Mouse (Mus musculus) Patski (cell line): ENCODE results near the gene Dcdc2c. TPM values are rescaled to one million over a fixed set of nuclear protein-coding genes. Genes with fewer than 3 reads are reported as not detected.

Experiments used
- ATAC-seq: fragments of 100-300 bp; one replicate; pipeline ENCODE4 v1.8.0; 2021
- CTCF ChIA-PET: fragments of 350-600 bp; sonication (Branson Sonifier 250); formaldehyde crosslinking; loops from one replicate; lab custom pipeline; 2022; ENCODE audit warnings: inconsistent platforms; lab: Charles Lee
- POLR2A ChIA-PET: fragments of 350-600 bp; sonication (Branson Sonifier 250); formaldehyde crosslinking; loops from one replicate; lab custom pipeline; 2022; ENCODE audit warnings: antibody characterized with exemption, inconsistent platforms; lab: Charles Lee
- DNase-seq: peaks from one replicate; pipeline ENCODE4 v3.0.0-alpha.2; 2011; ENCODE audit warnings: low read depth, low spot score
- H3K27me3 ChIP-seq: fragments of 371-371 bp; one replicate; pipeline ENCODE4 v1.5.1; 2021
- CTCF ChIP-seq: fragments of 100-300 bp; IDR thresholded peaks from one replicate; pipeline ENCODE4 v1.5.1; 2021
- in situ Hi-C: fragments of 300-500 bp; cut with MboI; formaldehyde crosslinking; loops from 3 replicates; pipeline ENCODE4 v1.11.1; 2018; ENCODE audit warnings: low pct_unique_long_range_greater_than_20kb, mixed read lengths
- polyA plus RNA-seq: library from polyadenylated mRNA; unstranded; gene quantifications from one replicate; pipeline ENCODE4 v1.2.3, GENCODE M21; 2021

Gene Dcdc2c
- polyA plus RNA-seq, 1 experiment from 2014 or later: 0.06 TPM

DNA sequence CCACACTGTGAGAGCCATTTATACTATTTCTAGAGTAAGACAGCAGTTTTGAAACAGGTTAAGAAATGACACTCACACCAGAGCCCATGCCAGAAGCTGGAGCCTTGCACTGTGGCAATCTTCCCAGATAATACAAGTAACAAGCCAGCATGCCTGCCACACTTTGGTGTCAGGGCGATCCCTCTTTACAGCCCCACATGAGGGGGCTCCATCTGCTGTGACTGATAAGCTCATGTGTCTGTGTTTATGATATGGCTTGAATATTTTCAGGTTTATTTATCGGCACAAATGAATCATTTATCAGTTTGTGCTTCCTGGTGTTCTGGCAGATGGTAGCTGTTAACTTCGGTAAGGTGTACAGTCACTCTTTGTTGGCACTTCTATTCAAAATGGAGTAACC lies 25.9 kb upstream of the Dcdc2c start:
- POLR2A ChIA-PET: no interaction called here
- no peak for DNase-seq
- no peaks in the 10 kb centered on the region for H3K27me3 ChIP-seq
- ATAC-seq: no peak
- CTCF ChIA-PET: interaction anchor here (1.2 kb wide), 1 partner anchor 10 kb away, joined by 3 read pairs; no protein-coding TSS in a partner anchor
- no peak for TF ChIP-seq CTCF
- in situ Hi-C loops: loop anchor here (25.0 kb wide), 1 partner anchor 559 kb away; no protein-coding TSS in a partner anchor

DNA sequence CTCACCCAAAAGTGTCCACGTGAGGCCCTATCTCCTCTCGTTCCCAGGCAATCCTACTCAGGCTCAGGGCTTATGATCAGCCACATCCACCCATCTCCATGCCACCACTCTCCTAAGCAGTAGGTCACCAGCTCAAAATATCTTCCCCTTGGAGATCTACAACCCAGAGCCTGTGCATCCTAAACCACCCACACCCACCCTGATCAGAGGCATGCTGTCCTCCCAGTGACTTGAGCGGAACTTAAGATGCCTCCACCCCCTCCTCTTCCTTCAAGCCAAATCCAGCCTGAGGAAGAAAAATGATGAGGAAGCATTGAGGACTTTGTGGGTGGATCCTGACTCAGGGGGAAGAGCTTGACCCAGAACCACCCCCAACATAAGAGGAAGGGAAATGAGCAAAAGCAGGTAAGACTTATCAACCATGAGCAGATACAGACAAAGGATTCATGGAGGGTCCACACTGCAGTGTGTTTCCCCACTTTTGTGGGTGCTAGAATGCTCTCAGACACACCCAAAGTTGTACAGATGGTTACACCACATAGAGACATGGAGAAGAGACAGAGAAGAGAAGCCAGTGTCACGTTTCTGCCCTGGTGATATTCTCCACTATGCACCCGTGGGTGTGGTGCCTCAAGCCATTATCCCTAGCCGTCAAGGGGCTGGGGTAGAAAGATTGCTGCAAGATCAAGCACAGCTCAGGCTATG lies 23.3 kb upstream of the Dcdc2c start:
- no peak for ATAC-seq
- DNase-seq: no peak
- H3K27me3 ChIP-seq: no peaks in the 10 kb centered on the region
- in situ Hi-C loops: loop anchor here (25.0 kb wide), 1 partner anchor 562 kb away; no protein-coding TSS in a partner anchor
- CTCF ChIA-PET: no interaction called here
- no peak for TF ChIP-seq CTCF
- POLR2A ChIA-PET: no interaction called here

DNA sequence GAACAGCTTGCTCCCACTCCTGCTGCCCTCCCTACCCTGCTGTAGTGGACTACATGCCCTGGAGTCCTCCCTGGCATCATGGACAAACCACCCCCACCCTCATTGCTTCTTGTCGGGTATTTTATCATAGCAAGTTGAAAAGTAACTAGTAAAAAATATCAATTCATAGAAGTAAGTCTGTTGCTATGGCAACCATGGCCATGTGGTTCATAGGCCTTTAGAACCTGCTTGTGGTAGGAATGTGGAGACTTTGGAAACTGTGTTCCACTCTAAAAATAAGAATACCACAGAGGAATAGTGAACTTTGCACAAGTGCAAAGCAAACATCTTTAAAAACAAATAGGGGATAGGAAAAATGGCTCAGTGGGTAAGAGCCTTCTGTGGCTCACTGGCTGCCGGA lies 20.0 kb upstream of the Dcdc2c start:
- DNase-seq (no peak), ATAC-seq (no peak)
- ChIA-PET POLR2A (no interaction called here), CTCF (no interaction called here)
- TF ChIP-seq CTCF: no peak
- in situ Hi-C loops: no loop called here
- H3K27me3 ChIP-seq: peaks cover 3% of the 10 kb centered on the region

DNA sequence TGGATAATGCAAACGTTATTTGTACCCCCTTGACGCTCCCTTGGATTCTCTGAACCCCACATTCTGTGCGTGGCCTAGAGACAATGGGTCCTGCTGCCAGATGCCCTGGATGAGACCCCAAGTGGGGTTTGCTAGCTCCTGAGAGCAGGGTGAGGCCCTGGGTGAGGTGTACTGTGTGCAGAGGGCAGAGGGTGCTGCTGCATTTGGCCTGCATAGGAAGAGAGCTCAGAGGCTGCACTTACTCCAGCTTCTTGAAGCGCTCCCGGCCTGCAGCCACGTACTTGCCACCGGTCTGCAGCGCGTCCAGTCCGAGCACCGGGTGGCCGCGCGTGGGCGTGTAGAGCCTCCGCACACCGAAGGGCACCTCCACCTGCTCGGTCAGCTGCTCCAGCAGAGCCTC lies 424 bp downstream of the Dcdc2c start:
- ATAC-seq (no peak), DNase-seq (no peak)
- in situ Hi-C loops: no loop called here
- peaks cover 19% of the 10 kb centered on the region for H3K27me3 ChIP-seq
- ChIA-PET CTCF (no interaction called here), POLR2A (no interaction called here)
- TF ChIP-seq CTCF: no peak

DNA sequence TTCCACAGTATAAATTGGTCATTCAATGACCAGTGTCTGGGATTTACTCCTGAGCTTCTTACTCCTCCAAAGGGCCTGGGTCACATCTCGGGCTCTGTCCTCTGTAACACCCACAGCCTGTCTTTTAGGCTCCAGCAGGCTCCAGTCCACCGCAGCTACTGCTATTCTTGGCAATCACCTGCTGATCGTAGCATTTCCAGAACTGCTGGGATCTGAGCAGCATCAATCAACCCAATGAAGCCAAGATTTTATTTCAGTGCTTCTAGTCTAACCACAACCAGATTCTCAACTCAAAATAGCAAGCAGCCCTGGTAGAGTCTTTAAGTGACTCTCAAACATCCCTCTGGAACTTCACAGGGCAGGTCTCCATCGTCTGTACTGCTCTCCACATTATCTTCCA lies 3.3 kb downstream of the Dcdc2c start:
- peaks cover 7% of the 10 kb centered on the region for H3K27me3 ChIP-seq
- CTCF ChIA-PET: no interaction called here
- in situ Hi-C loops: no loop called here
- DNase-seq (no peak), ATAC-seq (no peak)
- POLR2A ChIA-PET: no interaction called here
- TF ChIP-seq CTCF: no peak

DNA sequence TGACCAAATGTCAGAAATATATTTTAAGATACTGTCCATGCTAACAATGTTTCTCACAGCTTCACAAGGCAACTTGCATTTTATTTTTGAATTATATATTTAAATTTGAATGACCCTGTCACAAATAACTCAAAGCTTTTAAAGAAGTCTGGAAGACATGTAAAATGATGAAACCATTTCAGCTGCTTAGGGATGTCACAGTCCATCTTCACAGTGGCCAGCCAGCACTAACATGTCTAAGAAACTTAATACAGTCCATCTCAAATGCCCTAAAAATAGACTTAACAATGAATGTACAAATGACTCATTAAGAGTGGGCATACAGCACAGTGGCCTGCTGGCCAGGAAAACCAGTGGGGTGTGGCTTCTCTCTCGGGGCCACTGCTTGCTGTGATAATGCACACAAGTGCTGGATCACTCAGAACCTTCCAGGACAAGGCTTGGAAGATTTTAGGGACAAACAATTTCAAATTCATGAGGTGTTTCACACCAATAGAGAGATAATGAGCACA lies 37.9 kb downstream of the Dcdc2c start:
- POLR2A ChIA-PET: no interaction called here
- DNase-seq (no peak), ATAC-seq (no peak)
- in situ Hi-C loops: no loop called here
- CTCF ChIA-PET: no interaction called here
- no peak for TF ChIP-seq CTCF
- no peaks in the 10 kb centered on the region for H3K27me3 ChIP-seq

DNA sequence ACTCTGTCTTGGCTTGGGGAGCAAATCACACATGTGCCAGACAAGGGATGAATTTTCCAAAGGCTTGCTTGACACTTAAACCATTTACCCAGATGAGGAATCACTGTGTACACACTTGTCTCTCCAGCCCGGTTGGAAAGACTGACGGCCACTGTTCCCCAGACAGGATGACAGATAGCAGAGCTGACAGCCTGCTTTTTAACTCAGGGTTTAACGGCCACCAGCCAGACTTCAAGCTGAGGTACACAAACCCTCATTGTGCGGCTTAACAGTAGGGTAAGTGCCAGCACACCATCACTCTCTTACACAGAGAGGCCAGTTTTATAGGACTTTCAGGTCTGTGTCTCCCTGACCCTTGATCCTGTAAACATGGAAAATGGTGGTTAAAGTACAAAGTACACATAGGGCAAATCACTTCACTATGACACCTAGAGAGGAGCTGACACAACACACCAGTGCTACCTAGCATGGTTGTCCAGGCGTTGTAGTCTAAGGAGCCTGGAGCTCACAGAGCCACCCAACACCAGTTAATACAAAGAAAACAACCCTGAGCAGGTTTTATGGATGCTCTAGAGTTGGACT lies 42.4 kb downstream of the Dcdc2c start:
- POLR2A ChIA-PET: no interaction called here
- ATAC-seq: no peak
- TF ChIP-seq CTCF: no peak
- CTCF ChIA-PET: no interaction called here
- no peaks in the 10 kb centered on the region for H3K27me3 ChIP-seq
- in situ Hi-C loops: no loop called here
- DNase-seq: no peak

DNA sequence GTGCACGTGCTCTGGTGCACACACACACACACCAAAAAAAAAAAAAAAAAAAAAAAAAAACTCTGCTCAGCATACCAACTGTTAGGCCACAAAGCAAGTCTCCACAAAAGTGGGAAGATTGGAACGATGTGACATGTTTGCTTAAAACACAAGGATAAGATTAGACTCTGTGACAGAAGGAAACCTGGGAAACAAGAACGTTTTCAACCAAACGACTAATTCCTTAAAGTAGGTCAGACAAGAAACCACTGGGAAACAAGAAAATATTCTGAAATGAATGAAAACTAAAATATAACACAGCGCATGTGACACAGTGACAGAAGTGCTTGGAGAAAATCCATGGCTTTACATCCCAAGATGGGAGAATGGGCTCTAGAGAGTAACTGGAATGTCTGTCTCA lies 57.9 kb downstream of the Dcdc2c start:
- in situ Hi-C loops: no loop called here
- no peak for ATAC-seq
- TF ChIP-seq CTCF: no peak
- no peaks in the 10 kb centered on the region for H3K27me3 ChIP-seq
- ChIA-PET CTCF (no interaction called here), POLR2A (no interaction called here)
- no peak for DNase-seq

DNA sequence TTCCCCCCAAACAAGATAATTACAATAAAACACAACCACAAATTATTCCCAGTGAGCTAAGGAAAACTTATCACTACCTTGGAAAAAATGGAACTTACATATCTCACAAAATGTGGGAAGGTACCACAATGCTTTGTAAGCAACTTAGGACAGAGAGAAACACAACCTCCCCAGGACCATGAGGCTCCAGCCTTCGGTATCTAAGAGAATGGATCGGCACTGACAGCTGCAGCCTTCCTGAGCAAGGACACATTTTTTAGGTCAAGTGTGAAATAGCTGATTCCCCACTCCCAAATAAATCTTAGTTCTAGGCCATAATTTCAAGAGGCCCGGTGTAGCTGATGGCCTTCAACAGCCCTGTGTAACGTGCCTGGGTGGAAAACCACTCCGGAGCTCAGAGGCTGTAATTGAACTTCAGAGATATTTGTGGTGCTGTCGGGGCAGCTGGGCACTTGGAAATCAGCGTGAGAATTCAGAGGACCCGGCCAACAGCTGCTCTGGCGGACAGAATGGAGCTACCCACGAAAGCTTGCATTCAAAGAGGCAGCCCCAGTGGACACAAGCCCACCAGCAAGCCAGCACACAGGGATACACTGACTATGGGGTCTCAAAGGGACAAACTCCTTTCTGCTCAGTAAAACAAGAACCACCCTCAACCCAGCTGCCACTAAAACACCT lies 69.6 kb downstream of the Dcdc2c start:
- ATAC-seq (no peak), DNase-seq (no peak)
- POLR2A ChIA-PET: no interaction called here
- CTCF ChIA-PET: no interaction called here
- H3K27me3 ChIP-seq: peaks cover 6% of the 10 kb centered on the region
- no peak for TF ChIP-seq CTCF
- in situ Hi-C loops: no loop called here

DNA sequence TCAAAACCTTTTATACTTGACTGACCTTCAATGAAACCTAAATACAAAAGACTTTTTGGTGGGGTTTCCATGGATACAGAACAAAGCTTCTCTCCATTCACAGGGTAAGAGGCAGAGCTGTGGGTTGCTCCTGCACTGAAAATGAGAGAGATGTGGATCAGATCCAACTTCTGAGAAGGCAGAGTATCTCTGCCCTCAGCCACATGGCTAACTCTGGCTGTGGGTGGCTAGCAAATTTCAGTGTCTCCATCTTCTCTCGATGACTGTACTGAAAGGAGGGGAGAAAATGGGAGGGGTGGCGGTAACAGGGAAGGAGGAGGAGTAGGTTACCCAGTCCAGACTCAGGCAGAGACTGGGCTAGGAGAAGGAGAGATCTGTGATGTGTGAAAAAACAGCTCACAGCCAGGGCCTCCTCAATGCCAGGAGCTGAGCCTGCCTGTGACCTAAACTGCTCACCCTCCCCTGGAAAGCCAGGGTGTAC lies 91.2 kb downstream of the Dcdc2c start:
- TF ChIP-seq CTCF: no peak
- H3K27me3 ChIP-seq: no peaks in the 10 kb centered on the region
- ChIA-PET POLR2A (no interaction called here), CTCF (no interaction called here)
- ATAC-seq (no peak), DNase-seq (no peak)
- in situ Hi-C loops: no loop called here

DNA sequence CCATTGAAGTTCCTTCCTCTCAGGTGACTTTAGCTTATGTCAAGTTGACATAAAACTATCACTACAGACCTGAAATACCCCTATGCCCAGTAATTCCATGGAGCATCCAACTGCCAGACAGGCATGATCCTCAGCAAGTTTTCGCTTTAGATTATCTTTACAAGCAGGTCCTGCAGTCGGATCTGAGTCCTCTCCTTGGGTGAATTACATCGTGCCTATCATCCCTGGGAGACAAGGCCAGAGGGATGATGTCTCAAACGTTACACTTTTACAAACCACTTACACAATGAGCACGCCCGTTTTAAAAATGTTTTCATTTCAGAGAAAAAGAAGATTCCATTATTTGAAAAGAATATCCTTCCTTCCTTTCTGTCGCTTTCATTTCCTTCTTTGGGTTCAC lies 91.7 kb downstream of the Dcdc2c start:
- ChIA-PET POLR2A (no interaction called here), CTCF (no interaction called here)
- TF ChIP-seq CTCF: no peak
- in situ Hi-C loops: no loop called here
- ATAC-seq (no peak), DNase-seq (no peak)
- H3K27me3 ChIP-seq: no peaks in the 10 kb centered on the region
